Mouse (Mus musculus) neural tube, embryonic 14.5 days (tissue): ENCODE results near the gene Aox1. TPM values are rescaled to one million over a fixed set of nuclear protein-coding genes. Genes with fewer than 3 reads are reported as not detected.
"Not testable (repeated sequence)": the region's sequence is repeated elsewhere in the genome, so short reads cannot be mapped to it uniquely, and the experiment has no call there.

Experiments
- ATAC-seq: fragments of 200-750 bp; cut with Nextera tagmentation; 2 replicates; pipeline ENCODE4 v1.8.0; 2017; ENCODE audit warnings: low read depth, mild to moderate bottlenecking, moderate TSS enrichment, moderate library complexity
- H3K27ac ChIP-seq: fragments of 300-500 bp; sonication (generic); 2 replicates; pipeline ENCODE4 v1.5.1; 2014; ENCODE audit warnings: low read depth, mild to moderate bottlenecking, control low read depth, low read length, moderate library complexity, mixed read lengths
- H3K27me3 ChIP-seq: fragments of 300-500 bp; sonication (generic); 2 replicates; pipeline ENCODE4 v1.6.1; 2014; ENCODE audit warnings: low read length; ENCODE audit not compliant: control insufficient read depth, insufficient read depth
- H3K36me3 ChIP-seq: fragments of 300-500 bp; sonication (generic); 2 replicates; pipeline ENCODE4 v1.6.1; 2014; ENCODE audit warnings: low read length, mixed read lengths; ENCODE audit not compliant: control insufficient read depth, insufficient read depth
- H3K4me1 ChIP-seq: fragments of 300-500 bp; sonication (generic); 2 replicates; pipeline ENCODE4 v1.6.1; 2014; ENCODE audit warnings: low read length; ENCODE audit not compliant: control insufficient read depth, insufficient read depth
- H3K4me2 ChIP-seq: fragments of 300-500 bp; sonication (generic); 2 replicates; pipeline ENCODE4 v1.6.1; 2014; ENCODE audit warnings: mild to moderate bottlenecking, low read depth, low read length, control low read depth
- H3K4me3 ChIP-seq: fragments of 300-500 bp; sonication (generic); 2 replicates; pipeline ENCODE4 v1.5.1; 2014; ENCODE audit warnings: low read depth, low read length, control low read depth, mixed read lengths
- H3K9ac ChIP-seq: fragments of 300-500 bp; sonication (generic); replicated peaks from 2 replicates; pipeline ENCODE4 v1.6.1; 2014; ENCODE audit warnings: low read depth, mild to moderate bottlenecking, control low read depth, low read length, mixed read lengths
- H3K9me3 ChIP-seq: fragments of 300-500 bp; sonication (generic); 2 replicates; pipeline ENCODE4 v1.6.1; 2016; ENCODE audit warnings: low read length; ENCODE audit not compliant: control insufficient read depth
- WGBS: fragments of 180-500 bp; shearing (Covaris S2); extraction: QIAGEN DNeasy Blood & Tissue Kit; methylation state at CpG from one replicate; pipeline ENCODE4 v1.1.7; 2014; 5-methylcytosine and 5-hydroxymethylcytosine counted together
- polyA plus RNA-seq: library from polyadenylated mRNA; unstranded; fragments of >200 nt; fragmentation: Nextera tagmentation; extraction: Ambion mirVana; gene quantifications from 2 replicates; pipeline ENCODE4 v1.2.1, GENCODE M21; 2014

Gene Aox1
- polyA plus RNA-seq, 1 experiment from 2014 or later: 0.08 TPM

- no peak overlapping the region for H3K4me3 ChIP-seq
- WGBS: 22% methylated on average over 13 of the region's 13 CpGs
- H3K9me3 ChIP-seq: no peaks in the 10 kb centered on the region
- peak; percentile 89 for ATAC-seq
- H3K9ac ChIP-seq: no peak overlapping the region
- H3K4me1 ChIP-seq: no peaks in the 10 kb centered on the region
- no peaks in the 10 kb centered on the region for H3K36me3 ChIP-seq
- H3K27ac ChIP-seq: no peak overlapping the region
- H3K27me3 ChIP-seq: no peaks in the 10 kb centered on the region
- H3K4me2 ChIP-seq: peak overlapping the region; percentile 17; the same call in 1 of the 2 replicates
Measured at GRCm38 (mm10) chr1:58030156-58030871, 583 bp downstream of the Aox1 start.

GRCm38 (mm10) chr1:58031160-58031769 is 1.5 kb downstream of the Aox1 start:
- Histone ChIP-seq H3K4me3 (no peak overlapping the region), H3K4me2 (no peak overlapping the region), H3K27me3 (no peaks in the 10 kb centered on the region), H3K9ac (no peak overlapping the region), H3K27ac (0 out of 2 replicates have a peak overlapping the region, but pooled peaks have one; percentile 2), H3K36me3 (no peaks in the 10 kb centered on the region), H3K4me1 (no peaks in the 10 kb centered on the region), H3K9me3 (no peaks in the 10 kb centered on the region)
- peak; percentile 71 for ATAC-seq
- 57% methylated on average over 10 of the region's 10 CpGs for WGBS

DNA sequence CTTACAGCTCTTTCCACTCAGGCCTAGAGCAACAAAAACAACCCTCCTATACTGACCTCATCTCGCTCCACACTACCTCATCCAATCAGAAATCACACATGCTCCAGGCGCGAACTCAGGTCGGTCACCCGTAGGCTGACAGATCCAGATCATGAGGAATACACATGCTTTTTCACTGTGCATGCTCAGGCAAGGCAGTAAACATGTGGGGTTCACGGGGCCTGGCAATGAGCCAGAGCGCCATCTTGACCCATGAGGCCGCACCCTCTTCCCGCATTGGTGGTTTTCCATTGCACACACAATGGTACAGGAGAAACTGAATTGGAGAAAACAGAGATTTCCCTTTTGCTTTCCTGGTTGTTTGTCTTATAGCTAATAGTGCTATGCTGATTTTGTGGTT is 7.6 kb downstream of the Aox1 start:
- H3K4me2 ChIP-seq, H3K36me3 ChIP-seq, H3K27ac ChIP-seq, H3K9me3 ChIP-seq, ATAC-seq, H3K4me3 ChIP-seq, H3K9ac ChIP-seq, H3K4me1 ChIP-seq, H3K27me3 ChIP-seq: not testable (repeated sequence)
- WGBS: 92% methylated on average over 9 of the region's 9 CpGs

DNA sequence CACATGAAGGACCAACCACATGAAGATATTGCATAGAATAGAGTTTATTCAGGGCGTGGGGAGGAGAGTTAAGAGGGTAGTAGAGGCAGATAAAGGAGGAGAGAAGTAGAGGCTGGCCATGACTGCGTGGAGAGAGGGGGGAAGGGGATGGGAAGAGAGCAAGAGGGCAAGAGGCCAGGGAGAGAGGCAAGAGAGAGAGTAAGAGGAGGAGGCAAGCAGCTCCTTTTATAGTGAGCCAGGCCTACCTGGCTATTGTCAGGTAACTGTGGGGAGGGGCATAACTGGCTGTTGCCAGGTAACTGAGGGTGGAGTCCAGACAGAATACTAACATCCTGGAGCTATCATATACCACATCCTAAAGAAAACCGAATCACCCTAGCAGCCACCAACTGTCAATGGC is 15.3 kb downstream of the Aox1 start:
- Histone ChIP-seq H3K4me2 (no peak overlapping the region), H3K27ac (no peak overlapping the region), H3K4me1 (no peaks in the 10 kb centered on the region), H3K27me3 (no peaks in the 10 kb centered on the region), H3K36me3 (no peaks in the 10 kb centered on the region), H3K9ac (no peak overlapping the region), H3K4me3 (no peak overlapping the region), H3K9me3 (no peaks in the 10 kb centered on the region)
- WGBS: 72% methylated on average over 3 of the region's 3 CpGs
- no peak for ATAC-seq

DNA sequence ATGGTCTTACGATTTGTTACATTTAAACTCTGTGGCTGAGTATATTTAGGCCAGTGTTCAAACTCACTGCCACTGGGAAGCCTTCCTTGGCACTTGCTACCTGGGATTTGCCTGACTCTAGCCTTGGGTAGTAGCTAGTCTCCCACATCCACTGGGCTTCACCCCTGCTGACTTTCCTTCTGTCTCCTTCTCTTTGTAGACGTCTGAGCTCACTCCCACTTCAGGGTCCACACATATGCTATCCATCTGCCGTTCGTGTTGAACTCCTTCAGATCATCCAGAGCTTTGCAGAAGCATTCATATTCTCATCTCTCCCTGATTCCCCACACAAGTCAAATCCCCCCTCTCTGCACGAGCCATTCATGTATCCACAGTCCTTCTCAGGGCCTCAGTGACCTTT is 15.8 kb downstream of the Aox1 start:
- no peak overlapping the region for H3K4me2 ChIP-seq
- no peaks in the 10 kb centered on the region for H3K9me3 ChIP-seq
- no peak overlapping the region for H3K27ac ChIP-seq
- H3K4me1 ChIP-seq: no peaks in the 10 kb centered on the region
- H3K27me3 ChIP-seq: no peaks in the 10 kb centered on the region
- H3K36me3 ChIP-seq: no peaks in the 10 kb centered on the region
- WGBS: 76% methylated on average over 5 of the region's 5 CpGs
- no peak for ATAC-seq
- H3K4me3 ChIP-seq: no peak overlapping the region
- no peak overlapping the region for H3K9ac ChIP-seq

- Histone ChIP-seq H3K27me3 (no peaks in the 10 kb centered on the region), H3K4me3 (no peak overlapping the region), H3K36me3 (no peaks in the 10 kb centered on the region), H3K4me2 (no peak overlapping the region), H3K9me3 (no peaks in the 10 kb centered on the region), H3K9ac (no peak overlapping the region), H3K27ac (no peak overlapping the region), H3K4me1 (no peaks in the 10 kb centered on the region)
- 26% methylated on average over 3 of the region's 3 CpGs for WGBS
- peak; percentile 60 for ATAC-seq
Measured at GRCm38 (mm10) chr1:58046721-58047290, 17.1 kb downstream of the Aox1 start.

DNA sequence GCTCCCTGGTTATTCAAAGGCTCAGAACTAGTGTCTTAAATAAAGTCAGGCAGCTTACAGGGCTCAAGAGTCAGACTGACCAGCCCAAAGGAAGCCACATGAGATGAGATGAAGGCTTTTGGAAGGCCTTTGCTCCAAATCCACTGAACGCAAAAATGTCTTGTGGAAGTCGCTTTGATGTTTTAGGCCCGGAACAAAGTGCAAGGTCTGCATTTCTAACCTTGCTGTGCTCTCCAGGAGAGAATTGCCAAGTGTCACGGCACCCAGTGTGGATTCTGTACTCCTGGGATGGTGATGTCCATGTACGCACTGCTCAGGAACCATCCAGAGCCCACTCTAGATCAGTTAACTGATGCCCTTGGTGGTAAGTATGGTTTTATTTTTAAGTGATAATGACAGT is 19.4 kb downstream of the Aox1 start:
- ATAC-seq: no peak
- Histone ChIP-seq H3K27me3 (no peaks in the 10 kb centered on the region), H3K27ac (no peak overlapping the region), H3K4me1 (no peaks in the 10 kb centered on the region), H3K9ac (no peak overlapping the region), H3K4me2 (no peak overlapping the region), H3K4me3 (no peak overlapping the region), H3K36me3 (no peaks in the 10 kb centered on the region), H3K9me3 (no peaks in the 10 kb centered on the region)
- 92% methylated on average over 5 of the region's 5 CpGs for WGBS

DNA sequence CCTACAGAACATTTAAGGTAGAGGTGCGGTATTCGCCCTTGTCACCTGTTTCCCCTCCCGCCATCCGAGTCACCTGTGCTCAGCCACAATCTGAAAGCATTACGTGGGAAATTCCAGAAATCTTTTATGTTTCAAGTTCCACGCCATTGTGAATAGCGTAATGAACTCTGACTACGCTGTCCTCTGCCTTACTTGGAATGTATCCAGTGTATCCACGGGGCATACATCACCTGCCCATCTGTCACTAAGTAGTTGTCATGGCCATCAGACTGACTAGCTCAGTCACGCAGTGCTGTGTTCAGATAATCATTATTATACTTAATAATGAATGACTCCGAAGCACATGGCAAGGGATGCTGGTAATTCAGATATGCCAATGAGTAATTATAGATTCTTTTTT is 25.9 kb downstream of the Aox1 start:
- Histone ChIP-seq H3K4me1 (no peaks in the 10 kb centered on the region), H3K27me3 (no peaks in the 10 kb centered on the region), H3K36me3 (no peaks in the 10 kb centered on the region), H3K4me3 (no peak overlapping the region), H3K9ac (no peak overlapping the region), H3K4me2 (no peak overlapping the region), H3K9me3 (no peaks in the 10 kb centered on the region), H3K27ac (no peak overlapping the region)
- peak; percentile 46; the same call in 1 of the 2 replicates for ATAC-seq
- WGBS: 76% methylated on average over 11 of the region's 11 CpGs

DNA sequence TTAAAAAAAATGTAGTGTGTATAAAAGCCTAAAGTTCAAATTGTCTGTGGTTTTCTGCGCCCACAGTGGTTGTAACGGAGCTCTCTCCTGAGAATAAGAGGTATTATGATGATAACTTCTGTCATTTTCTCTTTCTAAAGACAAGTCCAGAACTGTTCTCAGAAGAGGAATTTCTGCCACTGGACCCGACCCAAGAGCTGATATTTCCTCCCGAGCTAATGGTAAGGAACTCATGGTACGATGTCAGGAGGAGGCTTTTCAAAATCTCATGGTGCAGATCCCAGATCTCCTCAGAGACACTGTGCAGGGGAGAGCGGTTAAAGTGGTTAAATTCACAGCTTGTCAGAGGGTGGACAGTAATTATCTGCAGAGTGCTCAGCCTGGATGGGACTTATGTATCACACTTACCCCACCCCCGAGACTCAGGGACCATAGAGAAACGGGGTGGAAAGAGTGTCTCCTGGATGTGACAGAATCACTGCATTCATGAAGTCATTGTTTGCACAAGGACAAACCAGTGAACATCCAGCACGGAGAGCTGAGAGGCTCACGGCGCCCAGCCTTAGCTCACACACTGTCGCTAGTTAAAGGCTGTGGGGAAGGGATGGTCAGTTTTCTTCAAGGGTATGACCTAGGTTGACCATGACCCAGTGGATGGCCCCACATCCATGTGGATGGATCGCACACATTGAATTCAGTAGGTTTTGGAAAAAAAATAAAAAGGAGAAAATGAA is 26.5 kb downstream of the Aox1 start:
- Histone ChIP-seq H3K9ac (no peak overlapping the region), H3K4me3 (no peak overlapping the region), H3K27ac (no peak overlapping the region), H3K9me3 (no peaks in the 10 kb centered on the region), H3K4me1 (no peaks in the 10 kb centered on the region), H3K27me3 (no peaks in the 10 kb centered on the region), H3K4me2 (no peak overlapping the region), H3K36me3 (no peaks in the 10 kb centered on the region)
- ATAC-seq: no peak; the same call in 1 of the 2 replicates
- whole genome bisulfite sequencing: 77% methylated on average over 13 of the region's 13 CpGs
